In the genomic region with DNA sequence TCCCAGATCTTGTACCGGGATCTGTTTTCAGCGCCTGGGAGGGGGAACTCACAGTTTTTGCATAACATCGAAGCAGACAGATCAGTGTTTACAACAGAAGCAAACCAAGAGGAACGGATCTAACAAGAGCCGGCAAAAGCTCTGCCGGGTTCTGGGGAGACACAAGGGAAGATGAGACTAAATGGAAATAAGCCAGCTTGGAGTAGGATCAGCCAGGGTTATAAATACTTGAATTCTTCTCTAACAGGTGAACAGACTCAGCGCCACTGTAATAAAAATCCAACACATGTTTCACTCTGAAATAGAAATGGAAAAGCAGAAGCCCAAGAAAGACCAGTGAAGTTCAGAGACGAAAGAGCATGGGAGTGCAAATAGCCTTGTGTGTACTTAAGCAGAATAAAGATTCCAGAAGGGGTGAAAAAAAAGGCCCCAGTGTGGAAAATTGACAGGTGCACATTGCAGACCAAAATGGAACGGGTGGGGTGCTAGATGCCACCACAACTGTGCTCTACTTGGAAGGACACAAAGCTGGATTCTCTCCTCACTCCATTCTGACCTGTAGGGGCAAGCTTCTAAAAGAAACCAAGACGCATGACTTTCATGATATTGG, we compare ENCODE assay signal across 16 mouse cellular contexts. TPM values are rescaled to one million over a fixed set of nuclear protein-coding genes. Genes with fewer than 3 reads are reported as not detected.
DNase-seq lines count a peak whose midpoint lies in the region; ATAC-seq and TF ChIP-seq lines count a peak whose summit lies in the region.
"Had no signal": no experiment of that assay in that cellular context is flagged by ENCODE, and none has a peak within 500 bp of the region (broad histone marks: within the 10 kb centered on the region; RNA-seq: fewer than 3 reads in every experiment).

No protein-coding gene starts in this region.

- no peaks in the 10 kb centered on the region for H3K36me3 ChIP-seq in embryonic facial prominence, embryonic 14.5 days (ENCODE audit: control insufficient read depth, insufficient read depth, low read length)
- H3K36me3 ChIP-seq in embryonic facial prominence, embryonic 10.5 days (replicated peaks) = no peaks in the 10 kb centered on the region
- no peaks in the 10 kb centered on the region for H3K36me3 ChIP-seq in kidney, postnatal 0 days (ENCODE audit: insufficient read depth, low read length)
- H3K36me3 ChIP-seq in kidney, embryonic 15.5 days = no peaks in the 10 kb centered on the region
- H3K36me3 ChIP-seq in intestine, embryonic 14.5 days (ENCODE audit: control insufficient read depth, insufficient read depth, low read length) = no peaks in the 10 kb centered on the region
- H3K36me3 ChIP-seq in small intestine, adult 2 months (ENCODE audit: control insufficient read depth, insufficient read depth, low read length) = no peaks in the 10 kb centered on the region; the same call in 1 of the 2 replicates
- H3K36me3 ChIP-seq: midbrain, embryonic 15.5 days had no signal

- TF ChIP-seq CTCF in kidney, postnatal 0 days (IDR thresholded peaks at IDR 0.05; ENCODE audit: low read depth) = peak; percentile 20; the same call in 1 of the 2 replicates
- TF ChIP-seq CTCF in small intestine, adult 2 months (IDR thresholded peaks at IDR 0.05; ENCODE audit: extremely low read depth, insufficient read length, insufficient replicate concordance, low read depth, low read length) = no peak

- no peak overlapping the region for H3K27ac ChIP-seq in embryonic facial prominence, embryonic 14.5 days (replicated peaks; ENCODE audit: low read depth, low read length)
- H3K27ac ChIP-seq in embryonic facial prominence, embryonic 10.5 days (replicated peaks) = no peak overlapping the region
- no peak overlapping the region for H3K27ac ChIP-seq in kidney, postnatal 0 days
- H3K27ac ChIP-seq in kidney, embryonic 15.5 days = no peak overlapping the region
- H3K27ac ChIP-seq in intestine, embryonic 14.5 days (ENCODE audit: low read depth) = peak overlapping the region; percentile 58
- peak overlapping the region; percentile 35; the same call in 1 of the 2 replicates for H3K27ac ChIP-seq in small intestine, adult 2 months (ENCODE audit: insufficient read depth, low read depth, low read length)
- H3K27ac ChIP-seq: heart, adult 2 months; layer of hippocampus, adult 2 months; midbrain, embryonic 15.5 days had no signal

- peak; percentile 44; the same call in 1 of the 2 replicates for ATAC-seq in embryonic facial prominence, embryonic 14.5 days (ENCODE audit: low read depth)
- ATAC-seq in kidney, postnatal 0 days (replicated peaks; ENCODE audit: low FRiP score, low read depth) = no peak
- ATAC-seq in kidney, embryonic 15.5 days (replicated peaks; ENCODE audit: low FRiP score) = no peak
- ATAC-seq in intestine, embryonic 14.5 days (replicated peaks; ENCODE audit: low FRiP score, low TSS enrichment, low read depth) = no peak
- ATAC-seq: forebrain, embryonic 16.5 days; midbrain, embryonic 15.5 days had no signal

- H3K9me3 ChIP-seq in embryonic facial prominence, embryonic 14.5 days (ENCODE audit: control insufficient read depth, low read length) = 0 out of 2 replicates have a peak, but pooled peaks cover 4% of the 10 kb centered on the region
- H3K9me3 ChIP-seq in embryonic facial prominence, embryonic 10.5 days = no peaks in the 10 kb centered on the region
- H3K9me3 ChIP-seq in kidney, postnatal 0 days (replicated peaks; ENCODE audit: low read length) = no peaks in the 10 kb centered on the region
- H3K9me3 ChIP-seq in kidney, embryonic 15.5 days (replicated peaks) = no peaks in the 10 kb centered on the region
- 0 out of 2 replicates have a peak, but pooled peaks cover 6% of the 10 kb centered on the region for H3K9me3 ChIP-seq in intestine, embryonic 14.5 days (ENCODE audit: control insufficient read depth, low read length)
- H3K9me3 ChIP-seq: midbrain, embryonic 15.5 days had no signal

- no peak for TF ChIP-seq POLR2A in small intestine, adult 2 months (IDR thresholded peaks at IDR 0.05; ENCODE audit: low read depth, low read length)

- no peak overlapping the region for H3K4me2 ChIP-seq in embryonic facial prominence, embryonic 14.5 days (ENCODE audit: low read depth, low read length)
- no peak overlapping the region for H3K4me2 ChIP-seq in kidney, postnatal 0 days (ENCODE audit: low read length)
- no peak overlapping the region for H3K4me2 ChIP-seq in kidney, embryonic 15.5 days
- H3K4me2 ChIP-seq in intestine, embryonic 14.5 days (ENCODE audit: low read length) = peak overlapping the region; percentile 30
- H3K4me2 ChIP-seq: midbrain, embryonic 15.5 days had no signal

- H3K4me3 ChIP-seq in embryonic facial prominence, embryonic 14.5 days (ENCODE audit: low read depth, low read length) = no peak overlapping the region
- H3K4me3 ChIP-seq in embryonic facial prominence, embryonic 10.5 days = no peak overlapping the region
- H3K4me3 ChIP-seq in kidney, postnatal 0 days (replicated peaks; ENCODE audit: low read depth, low read length) = no peak overlapping the region
- H3K4me3 ChIP-seq in kidney, embryonic 15.5 days (replicated peaks) = no peak overlapping the region
- H3K4me3 ChIP-seq in intestine, embryonic 14.5 days (ENCODE audit: low read depth, low read length) = no peak overlapping the region
- no peak overlapping the region for H3K4me3 ChIP-seq in small intestine, adult 2 months (ENCODE audit: low read depth, low read length)
- H3K4me3 ChIP-seq: heart, adult 2 months; layer of hippocampus, adult 2 months; midbrain, embryonic 15.5 days had no signal

- DNase-seq in embryonic facial prominence, embryonic 14.5 days (ENCODE audit: low spot score) = peak; percentile 59
- no peak for DNase-seq in embryonic facial prominence, embryonic 10.5 days (ENCODE audit: low spot score)
- no peak for DNase-seq in kidney, postnatal 0 days (ENCODE audit: low spot score)
- no peak for DNase-seq in intestine, embryonic 14.5 days (ENCODE audit: low spot score)
- DNase-seq in B cell, adult 2 months = no peak
- DNase-seq in embryo, embryonic 10.5 days (ENCODE audit: low spot score) = no peak
- DNase-seq: adrenal gland, adult 2 months; cerebellum, postnatal 14 days; heart, adult 2 months; heart, postnatal 4 days; thymus, postnatal 25 days had no signal

- no peaks in the 10 kb centered on the region for H3K27me3 ChIP-seq in embryonic facial prominence, embryonic 14.5 days (replicated peaks; ENCODE audit: control insufficient read depth, insufficient read depth, low read length)
- no peaks in the 10 kb centered on the region for H3K27me3 ChIP-seq in embryonic facial prominence, embryonic 10.5 days (replicated peaks; ENCODE audit: low read depth, poor library complexity, severe bottlenecking)
- H3K27me3 ChIP-seq in kidney, postnatal 0 days (ENCODE audit: insufficient read depth, low read length) = no peaks in the 10 kb centered on the region
- H3K27me3 ChIP-seq in kidney, embryonic 15.5 days = no peaks in the 10 kb centered on the region
- H3K27me3 ChIP-seq in intestine, embryonic 14.5 days (replicated peaks; ENCODE audit: control insufficient read depth, insufficient read depth, low read length) = no peaks in the 10 kb centered on the region
- no peaks in the 10 kb centered on the region for H3K27me3 ChIP-seq in small intestine, adult 2 months (ENCODE audit: control insufficient read depth, insufficient read depth, low read length)
- H3K27me3 ChIP-seq: midbrain, embryonic 15.5 days had no signal

- H3K9ac ChIP-seq in embryonic facial prominence, embryonic 14.5 days (ENCODE audit: low read depth, low read length) = no peak overlapping the region
- H3K9ac ChIP-seq in kidney, postnatal 0 days (ENCODE audit: low read depth, low read length) = no peak overlapping the region
- H3K9ac ChIP-seq in kidney, embryonic 15.5 days = no peak overlapping the region
- no peak overlapping the region for H3K9ac ChIP-seq in intestine, embryonic 14.5 days (ENCODE audit: low read length)
- H3K9ac ChIP-seq: midbrain, embryonic 15.5 days had no signal

- 48% methylated on average over 10 of the region's 10 CpGs for WGBS in embryonic facial prominence, embryonic 14.5 days
- 58% methylated on average over 10 of the region's 10 CpGs for WGBS in embryonic facial prominence, embryonic 10.5 days
- 41% methylated on average over 10 of the region's 10 CpGs for WGBS in kidney, postnatal 0 days
- 41% methylated on average over 10 of the region's 10 CpGs for WGBS in kidney, embryonic 15.5 days
- 17% methylated on average over 10 of the region's 10 CpGs for WGBS in intestine, embryonic 14.5 days
- 23% methylated on average over 10 of the region's 10 CpGs for WGBS in small intestine, adult 2 months

- H3K4me1 ChIP-seq in embryonic facial prominence, embryonic 14.5 days (ENCODE audit: control insufficient read depth, insufficient read depth, low read length) = no peaks in the 10 kb centered on the region
- H3K4me1 ChIP-seq in embryonic facial prominence, embryonic 10.5 days = peaks cover 33% of the 10 kb centered on the region
- H3K4me1 ChIP-seq in kidney, postnatal 0 days (replicated peaks; ENCODE audit: insufficient read depth, low read length) = no peaks in the 10 kb centered on the region; the same call in 1 of the 2 replicates
- H3K4me1 ChIP-seq in kidney, embryonic 15.5 days = 0 out of 2 replicates have a peak, but pooled peaks cover 9% of the 10 kb centered on the region
- peaks cover 20% of the 10 kb centered on the region for H3K4me1 ChIP-seq in intestine, embryonic 14.5 days (replicated peaks; ENCODE audit: control insufficient read depth, insufficient read depth, low read length)
- H3K4me1 ChIP-seq in small intestine, adult 2 months (ENCODE audit: control insufficient read depth, insufficient read depth, insufficient read length, low read length) = peaks cover 23% of the 10 kb centered on the region

RNA-seq across cellular contexts. Expression of a gene that starts 4.8 kb away (rescaled TPM):
- polyA plus RNA-seq in embryonic facial prominence, embryonic 14.5 days (2014; fragmentation: Nextera tagmentation; extraction: Ambion mirVana) = 32.5 and 48.4 TPM in 2 replicates
- 6.9 and 8.8 TPM in 2 replicates for polyA plus RNA-seq in embryonic facial prominence, embryonic 10.5 days (2016; fragmentation: Nextera tagmentation; extraction: Ambion mirVana)
- polyA plus RNA-seq in kidney, postnatal 0 days (2015; fragmentation: Nextera tagmentation; extraction: Ambion mirVana) = 14.2 and 17.4 TPM in 2 replicates
- polyA plus RNA-seq in kidney, embryonic 15.5 days (2015; fragmentation: Nextera tagmentation; extraction: Ambion mirVana) = 14.3 and 15.4 TPM in 2 replicates
- polyA plus RNA-seq in intestine, embryonic 14.5 days (2014; fragmentation: Nextera tagmentation; extraction: Ambion mirVana) = 34.8 and 37.3 TPM in 2 replicates
- polyA plus RNA-seq in small intestine, adult 2 months (2012; rRNA removed) = 49.0 and 58.4 TPM in 2 replicates

Comparison
In these comparisons a context has a peak if more than half of its experiments do, and no peak if none do; other contexts are left out.
1. H3K27ac ChIP-seq: peak in intestine, embryonic 14.5 days (single experiment) and small intestine, adult 2 months (single experiment); none in embryonic facial prominence, embryonic 14.5 days (single experiment), embryonic facial prominence, embryonic 10.5 days (single experiment), kidney, postnatal 0 days (single experiment) and kidney, embryonic 15.5 days (single experiment).